Mouse (Mus musculus): Measurements from ENCODE around the gene Smyd3. TPM values are rescaled to one million over a fixed set of nuclear protein-coding genes. Genes with fewer than 3 reads are reported as not detected.

Smyd3 gene
- polyA plus RNA-seq, 1 experiment, result 40.2 TPM

- Histone ChIP-seq H3K4me3 (ENCODE audit: low read depth, low read length) (no peak overlapping the region), H3K9ac (ENCODE audit: low read depth, poor library complexity, severe bottlenecking) (no peak overlapping the region), H3K9me3 (replicated peaks; ENCODE audit: control insufficient read depth, insufficient read depth, low read length, poor library complexity, severe bottlenecking) (no peaks in the 10 kb centered on the region), H3K27ac (ENCODE audit: insufficient read depth, low read length) (no peak overlapping the region), H3K27me3 (ENCODE audit: control insufficient read depth, insufficient read depth, low read length, poor library complexity, severe bottlenecking) (no peaks in the 10 kb centered on the region), H3K4me1 (ENCODE audit: control insufficient read depth, insufficient read depth, low read length) (no peaks in the 10 kb centered on the region), H3K36me3 (ENCODE audit: control insufficient read depth, insufficient read depth, low read length, poor library complexity, severe bottlenecking) (no peaks in the 10 kb centered on the region)
- TF ChIP-seq EP300 (IDR thresholded peaks at IDR 0.05; ENCODE audit: insufficient read depth, low read depth, low read length), result no peak
- TF ChIP-seq POLR2A (IDR thresholded peaks at IDR 0.05; ENCODE audit: insufficient read depth, low read length), result no peak
- TF ChIP-seq CTCF (IDR thresholded peaks at IDR 0.05; ENCODE audit: low read depth, low read length), result no peak
Observed at GRCm38 (mm10) chr1:179043644-179044043, 474.2 kb downstream of the Smyd3 start.

DNA sequence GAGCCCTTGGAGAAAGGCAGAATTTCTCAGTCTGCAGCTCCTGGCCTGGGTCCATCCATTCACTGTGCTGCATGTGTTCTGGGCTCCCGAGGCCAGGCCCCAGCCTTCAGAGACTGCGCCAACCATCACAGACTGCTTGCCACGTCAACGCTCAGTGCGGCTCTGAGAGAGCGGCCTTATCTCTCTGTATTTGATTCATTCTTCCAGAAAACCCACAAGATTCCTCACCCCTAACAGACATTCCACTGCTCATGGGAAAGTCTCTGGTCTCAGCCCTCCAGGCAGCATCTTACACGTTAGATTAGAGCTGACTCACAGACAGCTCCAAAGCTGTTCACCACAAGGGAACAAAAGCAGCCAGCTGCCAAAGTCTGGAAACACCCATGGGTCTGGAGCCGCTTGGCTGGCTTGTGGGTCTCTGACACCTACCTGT lies 475.9 kb downstream of the Smyd3 start:
- H3K27ac ChIP-seq (ENCODE audit: insufficient read depth, low read length), result no peak overlapping the region
- no peak overlapping the region for H3K4me3 ChIP-seq (ENCODE audit: low read depth, low read length)
- no peaks in the 10 kb centered on the region for H3K4me1 ChIP-seq (ENCODE audit: control insufficient read depth, insufficient read depth, low read length)
- no peaks in the 10 kb centered on the region for H3K27me3 ChIP-seq (ENCODE audit: control insufficient read depth, insufficient read depth, low read length, poor library complexity, severe bottlenecking)
- TF ChIP-seq POLR2A (IDR thresholded peaks at IDR 0.05; ENCODE audit: insufficient read depth, low read length) (no peak), CTCF (IDR thresholded peaks at IDR 0.05; ENCODE audit: low read depth, low read length) (no peak), EP300 (IDR thresholded peaks at IDR 0.05; ENCODE audit: insufficient read depth, low read depth, low read length) (no peak)
- H3K36me3 ChIP-seq (ENCODE audit: control insufficient read depth, insufficient read depth, low read length, poor library complexity, severe bottlenecking), result no peaks in the 10 kb centered on the region
- no peak overlapping the region for H3K9ac ChIP-seq (ENCODE audit: low read depth, poor library complexity, severe bottlenecking)
- H3K9me3 ChIP-seq (replicated peaks; ENCODE audit: control insufficient read depth, insufficient read depth, low read length, poor library complexity, severe bottlenecking), result no peaks in the 10 kb centered on the region

GRCm38 (mm10) chr1:179041231-179041904 lies 476.5 kb downstream of the Smyd3 start:
- Histone ChIP-seq H3K9ac (ENCODE audit: low read depth, poor library complexity, severe bottlenecking) (no peak overlapping the region), H3K27ac (ENCODE audit: insufficient read depth, low read length) (no peak overlapping the region), H3K4me3 (ENCODE audit: low read depth, low read length) (no peak overlapping the region), H3K36me3 (ENCODE audit: control insufficient read depth, insufficient read depth, low read length, poor library complexity, severe bottlenecking) (no peaks in the 10 kb centered on the region), H3K9me3 (replicated peaks; ENCODE audit: control insufficient read depth, insufficient read depth, low read length, poor library complexity, severe bottlenecking) (no peaks in the 10 kb centered on the region), H3K4me1 (ENCODE audit: control insufficient read depth, insufficient read depth, low read length) (no peaks in the 10 kb centered on the region), H3K27me3 (ENCODE audit: control insufficient read depth, insufficient read depth, low read length, poor library complexity, severe bottlenecking) (no peaks in the 10 kb centered on the region)
- TF ChIP-seq POLR2A (IDR thresholded peaks at IDR 0.05; ENCODE audit: insufficient read depth, low read length) (no peak), EP300 (IDR thresholded peaks at IDR 0.05; ENCODE audit: insufficient read depth, low read depth, low read length) (no peak), CTCF (IDR thresholded peaks at IDR 0.05; ENCODE audit: low read depth, low read length) (no peak)

DNA sequence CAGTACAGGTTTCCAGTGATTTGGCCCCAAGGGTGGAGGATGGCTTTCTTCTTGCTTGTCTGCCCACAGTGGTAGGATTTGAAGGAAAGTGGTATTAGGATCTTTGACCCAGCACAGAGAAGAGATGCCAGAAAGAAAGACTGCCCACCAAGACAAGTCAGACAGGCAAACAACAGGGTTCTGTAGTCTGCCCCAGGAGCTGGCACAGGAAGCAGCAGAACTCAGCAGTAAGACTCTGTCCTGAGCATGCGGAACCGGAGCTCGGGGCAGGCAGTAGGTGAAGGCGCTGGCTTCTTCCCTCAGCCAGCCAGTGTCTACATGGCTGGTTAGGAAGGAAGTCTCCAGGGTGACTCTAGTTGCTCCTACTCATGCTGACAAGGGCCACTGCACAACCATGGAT lies 479.0 kb downstream of the Smyd3 start:
- TF ChIP-seq CTCF (IDR thresholded peaks at IDR 0.05; ENCODE audit: low read depth, low read length) (no peak), POLR2A (IDR thresholded peaks at IDR 0.05; ENCODE audit: insufficient read depth, low read length) (no peak), EP300 (IDR thresholded peaks at IDR 0.05; ENCODE audit: insufficient read depth, low read depth, low read length) (no peak)
- no peaks in the 10 kb centered on the region for H3K27me3 ChIP-seq (ENCODE audit: control insufficient read depth, insufficient read depth, low read length, poor library complexity, severe bottlenecking)

GRCm38 (mm10) chr1:179032947-179033346 lies 484.9 kb downstream of the Smyd3 start:
- Histone ChIP-seq H3K36me3 (ENCODE audit: control insufficient read depth, insufficient read depth, low read length, poor library complexity, severe bottlenecking) (no peaks in the 10 kb centered on the region), H3K4me3 (ENCODE audit: low read depth, low read length) (no peak overlapping the region), H3K9me3 (replicated peaks; ENCODE audit: control insufficient read depth, insufficient read depth, low read length, poor library complexity, severe bottlenecking) (no peaks in the 10 kb centered on the region), H3K27me3 (ENCODE audit: control insufficient read depth, insufficient read depth, low read length, poor library complexity, severe bottlenecking) (no peaks in the 10 kb centered on the region), H3K4me1 (ENCODE audit: control insufficient read depth, insufficient read depth, low read length) (no peaks in the 10 kb centered on the region), H3K27ac (ENCODE audit: insufficient read depth, low read length) (no peak overlapping the region), H3K9ac (ENCODE audit: low read depth, poor library complexity, severe bottlenecking) (no peak overlapping the region)
- TF ChIP-seq CTCF (IDR thresholded peaks at IDR 0.05; ENCODE audit: low read depth, low read length), result no peak
- TF ChIP-seq POLR2A (IDR thresholded peaks at IDR 0.05; ENCODE audit: insufficient read depth, low read length), result no peak
- no peak for TF ChIP-seq EP300 (IDR thresholded peaks at IDR 0.05; ENCODE audit: insufficient read depth, low read depth, low read length)

More for the DNA sequence above, 479.0 kb downstream of the Smyd3 start:
- H3K9ac ChIP-seq (ENCODE audit: low read depth, poor library complexity, severe bottlenecking), result no peak overlapping the region
- H3K4me3 ChIP-seq (ENCODE audit: low read depth, low read length), result no peak overlapping the region
- H3K4me1 ChIP-seq (ENCODE audit: control insufficient read depth, insufficient read depth, low read length), result no peaks in the 10 kb centered on the region
- H3K27ac ChIP-seq (ENCODE audit: insufficient read depth, low read length), result no peak overlapping the region
- no peaks in the 10 kb centered on the region for H3K36me3 ChIP-seq (ENCODE audit: control insufficient read depth, insufficient read depth, low read length, poor library complexity, severe bottlenecking)
- H3K9me3 ChIP-seq (replicated peaks; ENCODE audit: control insufficient read depth, insufficient read depth, low read length, poor library complexity, severe bottlenecking), result no peaks in the 10 kb centered on the region

- no peak overlapping the region for H3K27ac ChIP-seq (ENCODE audit: insufficient read depth, low read length)
- H3K4me1 ChIP-seq (ENCODE audit: control insufficient read depth, insufficient read depth, low read length), result no peaks in the 10 kb centered on the region
- H3K36me3 ChIP-seq (ENCODE audit: control insufficient read depth, insufficient read depth, low read length, poor library complexity, severe bottlenecking), result no peaks in the 10 kb centered on the region
- TF ChIP-seq EP300 (IDR thresholded peaks at IDR 0.05; ENCODE audit: insufficient read depth, low read depth, low read length) (no peak), CTCF (IDR thresholded peaks at IDR 0.05; ENCODE audit: low read depth, low read length) (no peak), POLR2A (IDR thresholded peaks at IDR 0.05; ENCODE audit: insufficient read depth, low read length) (no peak)
- H3K9ac ChIP-seq (ENCODE audit: low read depth, poor library complexity, severe bottlenecking), result no peak overlapping the region
- no peaks in the 10 kb centered on the region for H3K27me3 ChIP-seq (ENCODE audit: control insufficient read depth, insufficient read depth, low read length, poor library complexity, severe bottlenecking)
- no peaks in the 10 kb centered on the region for H3K9me3 ChIP-seq (replicated peaks; ENCODE audit: control insufficient read depth, insufficient read depth, low read length, poor library complexity, severe bottlenecking)
- H3K4me3 ChIP-seq (ENCODE audit: low read depth, low read length), result no peak overlapping the region
Observed at GRCm38 (mm10) chr1:179031581-179031980, 486.3 kb downstream of the Smyd3 start.
